Mouse (Mus musculus) cerebellum, adult 2 months (tissue): Measurements from ENCODE around the gene Bag3.

Experiments
- CTCF ChIP-seq: fragments of 200-500 bp; IDR thresholded peaks from 2 replicates; pipeline ENCODE4 v1.5.1; 2011; ENCODE audit warnings: low read depth, mild to moderate bottlenecking, control low read depth, low read length, moderate library complexity, borderline replicate concordance; ENCODE audit not compliant: insufficient read depth
- POLR2A ChIP-seq: fragments of 200-500 bp; IDR thresholded peaks from 2 replicates; pipeline ENCODE4 v1.6.1; 2011; ENCODE audit warnings: low read length, control low read depth, borderline replicate concordance; ENCODE audit not compliant: insufficient read depth

DNA sequence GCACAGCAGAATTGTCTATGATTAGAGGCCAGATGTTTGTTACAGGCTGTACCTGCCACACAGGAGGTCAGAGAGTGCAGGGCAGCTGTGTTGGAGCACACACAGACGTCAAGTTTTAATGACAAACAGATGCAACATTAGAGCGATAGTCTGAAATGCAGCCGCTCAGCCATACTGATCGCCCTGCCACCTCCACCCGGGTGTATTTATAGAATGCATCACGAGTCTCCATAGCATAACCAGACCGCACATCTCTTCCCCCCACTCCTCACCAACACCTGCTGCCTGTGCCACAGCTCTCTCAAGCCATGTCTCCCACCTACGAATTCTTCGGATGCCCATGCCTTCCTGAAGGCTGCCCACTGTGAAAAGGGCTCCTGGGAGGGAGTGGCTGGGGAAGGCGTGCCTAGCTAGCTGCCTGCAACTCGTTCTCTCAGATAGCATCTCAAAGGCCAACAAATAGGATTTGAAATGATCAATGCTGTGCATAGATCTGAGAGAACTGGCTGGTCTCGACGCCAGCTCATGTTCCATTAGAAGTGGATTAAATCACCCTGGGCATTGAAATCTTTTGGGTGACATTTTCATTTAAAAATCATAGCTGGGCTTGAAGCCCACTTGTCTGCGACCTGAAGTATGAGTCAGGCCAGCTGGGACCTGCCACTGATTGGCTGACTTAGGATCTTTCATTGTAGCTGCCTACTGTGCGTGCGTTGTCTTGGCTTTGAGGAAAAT lies 3.9 kb upstream of the Bag3 start:
- no peak for TF ChIP-seq CTCF
- no peak for TF ChIP-seq POLR2A
